Mouse (Mus musculus) limb, embryonic 14.5 days (tissue): ENCODE data around the gene Mdh1b. TPM values are rescaled to one million over a fixed set of nuclear protein-coding genes. Genes with fewer than 3 reads are reported as not detected.

Experiments used
- ATAC-seq: fragments of 200-750 bp; cut with Nextera tagmentation; 2 replicates; pipeline ENCODE4 v1.8.0; 2017; ENCODE audit warnings: low read depth, moderate number of reproducible peaks, moderate TSS enrichment; ENCODE audit not compliant: low FRiP score
- DNase-seq: peaks from one replicate; pipeline ENCODE4 v3.0.0-alpha.2; 2015; ENCODE audit warnings: low spot score
- H3K27ac ChIP-seq: fragments of 300-500 bp; sonication (generic); replicated peaks from 2 replicates; pipeline ENCODE4 v1.5.1; 2014; ENCODE audit warnings: low read depth, mild to moderate bottlenecking, low read length, moderate library complexity, mixed read lengths
- H3K27me3 ChIP-seq: fragments of 300-500 bp; sonication (generic); 2 replicates; pipeline ENCODE4 v1.6.1; 2014; ENCODE audit warnings: low read length, mixed read lengths; ENCODE audit not compliant: control insufficient read depth, insufficient read depth
- H3K36me3 ChIP-seq: fragments of 300-500 bp; sonication (generic); 2 replicates; pipeline ENCODE4 v1.6.1; 2014; ENCODE audit warnings: mild to moderate bottlenecking, low read length, moderate library complexity, mixed read lengths; ENCODE audit not compliant: control insufficient read depth, insufficient read depth
- H3K4me1 ChIP-seq: fragments of 300-500 bp; sonication (generic); 2 replicates; pipeline ENCODE4 v1.6.1; 2014; ENCODE audit warnings: antibody characterized with exemption, low read length, mixed read lengths; ENCODE audit not compliant: control insufficient read depth, insufficient read depth
- H3K4me2 ChIP-seq: fragments of 300-500 bp; sonication (generic); replicated peaks from 2 replicates; pipeline ENCODE4 v1.6.1; 2014; ENCODE audit warnings: low read depth, mild to moderate bottlenecking, low read length, moderate library complexity; ENCODE audit not compliant: severe bottlenecking
- H3K4me3 ChIP-seq: fragments of 300-500 bp; sonication (generic); replicated peaks from 2 replicates; pipeline ENCODE4 v1.5.1; 2014; ENCODE audit warnings: low read length
- H3K9ac ChIP-seq: fragments of 300-500 bp; sonication (generic); 2 replicates; pipeline ENCODE4 v1.6.1; 2014; ENCODE audit warnings: mild to moderate bottlenecking, low read depth, low read length, moderate library complexity; ENCODE audit not compliant: severe bottlenecking
- H3K9me3 ChIP-seq: fragments of 300-500 bp; sonication (generic); 2 replicates; pipeline ENCODE4 v1.6.1; 2016; ENCODE audit warnings: low read length; ENCODE audit not compliant: control insufficient read depth
- POLR2A ChIP-seq: fragments of 200-500 bp; IDR thresholded peaks from 2 replicates; pipeline ENCODE4 v1.8.0; 2012; ENCODE audit warnings: inconsistent platforms, mild to moderate bottlenecking, moderate library complexity, borderline replicate concordance; ENCODE audit not compliant: insufficient read depth, insufficient read length; ENCODE audit errors: extremely low read depth
- WGBS: fragments of 180-500 bp; shearing (Covaris S2); extraction: QIAGEN DNeasy Blood & Tissue Kit; methylation state at CpG from one replicate; pipeline ENCODE4 v1.1.7; 2014; 5-methylcytosine and 5-hydroxymethylcytosine counted together
- polyA plus RNA-seq, 2 experiments: library from polyadenylated mRNA; depleted of rRNA in 1 of 2; stranded (reverse) in 1 of 2; unstranded in 1 of 2; fragments of >200 nt; fragmentation: Nextera tagmentation in 1 of 2; extraction: Ambion mirVana in 1 of 2; gene quantifications; 2 replicates each; pipeline versions ENCODE4 v1.2.1 to v1.2.3; 2012 to 2014

Mdh1b gene
- 0.08 TPM in 1 of 2 replicates, not detected in the other for polyA plus RNA-seq (2012; rRNA removed)
- polyA plus RNA-seq (2014; fragmentation: Nextera tagmentation; extraction: Ambion mirVana): not detected in 2 replicates

GRCm38 (mm10) chr1:63730240-63730771, at the start of gene Mdh1b, which contains the start of gene Fastkd2:
TSS of gene Mdh1b (minus strand) at chr1:63730318.
TSS of gene Fastkd2 (plus strand) at chr1:63730614.
- peak; percentile 49; the same call in 1 of the 2 replicates for TF ChIP-seq POLR2A
- 0% methylated on average over 31 of the region's 31 CpGs for whole genome bisulfite sequencing
- Histone ChIP-seq H3K9ac (peak within 1 kb of the TSS; percentile 53), H3K27ac (no peak within 1 kb of the TSS), H3K4me1 (peaks cover 8% of the 10 kb centered on the region), H3K9me3 (no peaks in the 10 kb centered on the region), H3K4me3 (peak within 1 kb of the TSS; percentile 70), H3K4me2 (peak within 1 kb of the TSS; percentile 57), H3K27me3 (no peaks in the 10 kb centered on the region), H3K36me3 (no peaks in the 10 kb centered on the region)
- ATAC-seq (peak; percentile 97), DNase-seq (peak; percentile 96)

- Histone ChIP-seq H3K27me3 (no peaks in the 10 kb centered on the region), H3K4me3 (no peak overlapping the region), H3K4me2 (no peak overlapping the region), H3K27ac (no peak overlapping the region), H3K36me3 (no peaks in the 10 kb centered on the region), H3K9ac (no peak overlapping the region), H3K9me3 (no peaks in the 10 kb centered on the region), H3K4me1 (no peaks in the 10 kb centered on the region)
- WGBS: 33% methylated on average over 4 of the region's 4 CpGs
- no peak for ATAC-seq
- peak; percentile 16 for DNase-seq
- TF ChIP-seq POLR2A: no peak
Measured at GRCm38 (mm10) chr1:63776902-63777630, 46.9 kb upstream of the Mdh1b start.

GRCm38 (mm10) chr1:63776396-63776795, 46.3 kb upstream of the Mdh1b start:
- WGBS: 50% methylated on average over 1 of the region's 1 CpGs
- H3K9ac ChIP-seq: no peak overlapping the region
- no peak for DNase-seq

GRCm38 (mm10) chr1:63770309-63770708, 40.2 kb upstream of the Mdh1b start:
- Histone ChIP-seq H3K4me3 (no peak overlapping the region), H3K4me2 (no peak overlapping the region), H3K9ac (no peak overlapping the region), H3K4me1 (peaks cover 26% of the 10 kb centered on the region), H3K36me3 (no peaks in the 10 kb centered on the region), H3K27ac (no peak overlapping the region), H3K27me3 (no peaks in the 10 kb centered on the region), H3K9me3 (no peaks in the 10 kb centered on the region)
- ATAC-seq (peak; percentile 38; the same call in 1 of the 2 replicates), DNase-seq (peak; percentile 66)
- 59% methylated on average over 7 of the region's 7 CpGs for WGBS
- no peak for TF ChIP-seq POLR2A

More at GRCm38 (mm10) chr1:63776396-63776795, 46.3 kb upstream of the Mdh1b start:
- H3K4me1 ChIP-seq: no peaks in the 10 kb centered on the region
- no peaks in the 10 kb centered on the region for H3K36me3 ChIP-seq
- TF ChIP-seq POLR2A: no peak
- no peak overlapping the region for H3K27ac ChIP-seq
- no peaks in the 10 kb centered on the region for H3K27me3 ChIP-seq
- H3K9me3 ChIP-seq: no peaks in the 10 kb centered on the region
- no peak overlapping the region for H3K4me3 ChIP-seq
- no peak overlapping the region for H3K4me2 ChIP-seq
- ATAC-seq: no peak

GRCm38 (mm10) chr1:63769167-63769566, 39.0 kb upstream of the Mdh1b start, which contains the start of gene 4933402D24Rik:
TSS of gene 4933402D24Rik (minus strand) at chr1:63769267.
- H3K4me1 ChIP-seq: peaks cover 26% of the 10 kb centered on the region
- no peak within 1 kb of the TSS for H3K4me3 ChIP-seq
- TF ChIP-seq POLR2A: no peak
- no peaks in the 10 kb centered on the region for H3K9me3 ChIP-seq
- H3K27me3 ChIP-seq: no peaks in the 10 kb centered on the region
- H3K4me2 ChIP-seq: peak within 1 kb of the TSS; percentile 34
- WGBS: 82% methylated on average over 5 of the region's 5 CpGs
- peak within 1 kb of the TSS; percentile 21; the same call in 1 of the 2 replicates for H3K27ac ChIP-seq
- H3K9ac ChIP-seq: no peak within 1 kb of the TSS
- ATAC-seq: no peak
- DNase-seq: no peak
- H3K36me3 ChIP-seq: no peaks in the 10 kb centered on the region
